Mouse (Mus musculus) olfactory bulb, adult 2 months (tissue): ENCODE results near the gene Ankrd33.

Experiments
- CTCF ChIP-seq: fragments of 200-500 bp; IDR thresholded peaks from 2 replicates; pipeline ENCODE4 v1.5.1; 2012; ENCODE audit warnings: low read depth, mild to moderate bottlenecking, low read length, moderate library complexity; ENCODE audit not compliant: insufficient read depth
- POLR2A ChIP-seq: fragments of 200-500 bp; IDR thresholded peaks from 2 replicates; pipeline ENCODE4 v1.6.1; 2012; ENCODE audit warnings: mild to moderate bottlenecking, low read depth, low read length, moderate library complexity; ENCODE audit not compliant: insufficient read depth

GRCm38 (mm10) chr15:101068029-101068428, 47.5 kb upstream of the Ankrd33 start:
- TF ChIP-seq POLR2A, result no peak
- TF ChIP-seq CTCF, result no peak
